Mouse (Mus musculus) embryonic stem cell, embryonic (primary cell): ENCODE data around the gene Nt5c1a.

Source experiments
- CTCF ChIA-PET, 4 experiments: fragments of 300-600 bp in 2 of 4; fragments of 350-600 bp in 2 of 4; sonication (Branson Sonifier 250); formaldehyde crosslinking; loops; one replicate each; lab custom pipeline; 2022; ENCODE audit warnings: inconsistent platforms in 2 of 4; lab: Charles Lee
- POLR2A ChIA-PET, 4 experiments: fragments of 300-600 bp in 2 of 4; fragments of 350-600 bp in 2 of 4; sonication (Branson Sonifier 250); formaldehyde crosslinking; loops; one replicate each; lab custom pipeline; 2022; ENCODE audit warnings: antibody characterized with exemption in 4 of 4, inconsistent platforms in 1 of 4; lab: Charles Lee

Nt5c1a gene

GRCm38 (mm10) chr4:123201186-123202093 is at the start of gene Nt5c1a:
Gene Nt5c1a, plus strand, starts transcription at chr4:123201504.
- POLR2A ChIA-PET: interaction anchor here in 3 of 4 experiments (0.6 to 1.5 kb wide), 6 partner anchors 9 to 352 kb away, joined by 3 to 6 read pairs (median 4); partner anchors contain the start of gene Ppie (in 2 of the 3)
- CTCF ChIA-PET: interaction anchor here in 3 of 4 experiments (0.6 to 3.8 kb wide), 15 partner anchors 9 to 875 kb away, joined by 3 to 21 read pairs (median 5); no protein-coding TSS in a partner anchor

- ChIA-PET CTCF (no interaction called here), POLR2A (interaction anchor here in 1 of 4 experiments (0.7 kb wide), 1 partner anchor 12 kb away, joined by 5 read pairs; the partner anchor contains the start of gene Ppie)
Observed at GRCm38 (mm10) chr4:123152003-123152402, 49.3 kb upstream of the Nt5c1a start.

- CTCF ChIA-PET: no interaction called here
- POLR2A ChIA-PET: interaction anchor here in 2 of 4 experiments (1.2 kb wide), 2 partner anchors 8 to 13 kb away, joined by 4 to 5 read pairs; partner anchors contain the start of gene Ppie (in 1 of the 2)
Observed at GRCm38 (mm10) chr4:123152976-123153375, 48.3 kb upstream of the Nt5c1a start.

- ChIA-PET CTCF (interaction anchor here (0.6 to 2.5 kb wide), 25 partner anchors 17 to 787 kb away, joined by 3 to 16 read pairs (median 5); partner anchors contain the start of gene Nt5c1a (in 1 of the 4)), POLR2A (interaction anchor here in 1 of 4 experiments (0.7 to 1.5 kb wide), 3 partner anchors 15 to 788 kb away, joined by 3 to 4 read pairs (median 3); partner anchors contain the start of gene Ppie)
Observed at GRCm38 (mm10) chr4:123155004-123155403, 46.3 kb upstream of the Nt5c1a start.

GRCm38 (mm10) chr4:123155427-123155826 is 45.9 kb upstream of the Nt5c1a start:
- POLR2A ChIA-PET: interaction anchor here in 2 of 4 experiments (0.7 to 1.5 kb wide), 7 partner anchors 10 to 788 kb away, joined by 3 to 4 read pairs (median 3); partner anchors contain the start of gene Ppie (in 2 of the 2)
- CTCF ChIA-PET: interaction anchor here (0.6 to 2.5 kb wide), 23 partner anchors 16 to 374 kb away, joined by 3 to 16 read pairs (median 5); partner anchors contain the start of gene Nt5c1a (in 1 of the 4)

DNA sequence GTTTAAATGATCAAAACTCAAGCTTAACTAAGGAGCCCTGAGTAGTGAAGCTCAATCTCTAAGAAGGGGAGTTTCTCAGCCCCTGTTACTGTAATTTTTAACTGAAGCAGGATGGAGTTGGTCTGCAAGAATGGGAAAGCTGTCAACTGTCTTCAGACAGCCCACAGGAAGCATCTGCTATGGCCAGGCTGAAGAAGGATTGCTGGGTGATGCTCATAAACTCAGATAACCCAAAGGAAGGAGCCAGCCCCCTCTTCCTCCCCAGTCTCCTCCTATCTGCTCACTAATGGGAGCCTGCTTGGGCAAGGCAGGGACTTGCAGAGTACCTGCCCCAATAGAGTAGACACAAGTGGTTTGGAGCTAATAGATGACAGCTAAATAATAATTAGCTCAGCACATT is 45.5 kb upstream of the Nt5c1a start:
- CTCF ChIA-PET: interaction anchor here (0.5 to 2.5 kb wide), 21 partner anchors 16 to 1811 kb away, joined by 3 to 16 read pairs (median 4); partner anchors contain the start of gene Nt5c1a (in 1 of the 4)
- POLR2A ChIA-PET: interaction anchor here in 2 of 4 experiments (0.7 to 1.5 kb wide), 7 partner anchors 9 to 788 kb away, joined by 3 to 4 read pairs (median 3); partner anchors contain the start of gene Ppie (in 2 of the 2)

GRCm38 (mm10) chr4:123160571-123160970 is 40.7 kb upstream of the Nt5c1a start:
- ChIA-PET POLR2A (interaction anchor here (0.6 to 6.7 kb wide), 19 partner anchors 8 to 523 kb away, joined by 3 to 41 read pairs (median 4); partner anchors contain the start of genes Ppie (in 2 of the 4), Nt5c1a (in 1 of the 4) and Pabpc4 (in 1 of the 4)), CTCF (interaction anchor here in 3 of 4 experiments (0.6 to 3.3 kb wide), 8 partner anchors 10 to 205 kb away, joined by 3 to 19 read pairs (median 3); no protein-coding TSS in a partner anchor)

DNA sequence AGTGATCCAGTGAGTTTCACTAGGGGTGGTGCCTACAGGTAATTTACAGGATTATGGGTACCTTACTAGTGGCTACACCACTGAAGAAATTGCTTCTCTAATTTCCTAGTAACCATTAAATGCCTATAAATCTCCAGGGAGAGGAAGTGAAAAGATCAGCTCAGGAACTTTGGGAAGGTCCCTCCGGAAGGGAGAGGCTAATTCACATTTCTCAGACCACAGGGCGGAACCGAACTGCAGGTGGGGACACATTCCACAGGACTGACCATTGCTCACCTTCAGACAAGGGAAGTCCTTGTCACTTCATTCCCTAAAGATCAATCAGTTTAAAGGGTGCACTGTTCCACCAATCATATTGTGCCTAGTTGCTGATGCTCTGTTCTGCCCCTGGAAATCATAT is 40.1 kb upstream of the Nt5c1a start:
- ChIA-PET CTCF (interaction anchor here in 3 of 4 experiments (0.6 to 3.3 kb wide), 8 partner anchors 11 to 206 kb away, joined by 3 to 19 read pairs (median 3); no protein-coding TSS in a partner anchor), POLR2A (interaction anchor here (0.7 to 6.7 kb wide), 12 partner anchors 10 to 128 kb away, joined by 3 to 41 read pairs (median 4); partner anchors contain the start of genes Ppie (in 2 of the 4) and Nt5c1a (in 1 of the 4))

- POLR2A ChIA-PET: interaction anchor here in 2 of 4 experiments (0.6 to 6.7 kb wide), 11 partner anchors 9 to 1688 kb away, joined by 3 to 41 read pairs (median 3); partner anchors contain the start of genes Cap1 (in 1 of the 2), Ppie (in 1 of the 2) and Yrdc (in 1 of the 2)
- CTCF ChIA-PET: interaction anchor here in 3 of 4 experiments (0.6 to 3.3 kb wide), 6 partner anchors 9 to 949 kb away, joined by 3 to 19 read pairs (median 6); no protein-coding TSS in a partner anchor
Observed at GRCm38 (mm10) chr4:123162305-123162917, 38.9 kb upstream of the Nt5c1a start.

DNA sequence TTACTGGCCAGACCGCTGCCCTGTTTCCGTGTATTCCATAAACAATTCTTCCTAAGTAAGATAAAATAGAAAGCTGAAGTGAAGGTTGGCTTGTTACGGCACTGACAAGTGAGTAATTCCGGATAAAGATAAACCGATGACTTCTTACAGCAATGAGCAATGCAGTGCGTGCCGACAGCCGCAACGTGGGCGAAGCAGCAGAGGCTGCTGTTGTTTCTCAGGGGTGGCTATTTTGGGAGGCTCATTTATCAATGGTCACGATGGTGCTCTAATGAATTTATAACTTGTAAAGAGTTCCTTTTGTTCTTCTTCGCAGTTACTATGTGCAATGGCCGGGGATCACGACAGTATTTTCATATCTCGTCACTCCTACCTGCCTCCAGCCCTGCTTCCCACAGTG is 37.1 kb upstream of the Nt5c1a start:
- ChIA-PET CTCF (no interaction called here), POLR2A (interaction anchor here in 1 of 4 experiments (0.9 to 1.4 kb wide), 4 partner anchors 8 to 24 kb away, joined by 3 to 4 read pairs (median 3); partner anchors contain the start of gene Ppie)

GRCm38 (mm10) chr4:123171811-123172210 is 29.5 kb upstream of the Nt5c1a start:
- ChIA-PET CTCF (interaction anchor here (0.6 to 2.2 kb wide), 21 partner anchors 9 to 363 kb away, joined by 3 to 19 read pairs (median 3); partner anchors contain the start of genes Bmp8b (in 1 of the 4) and Ppie (in 1 of the 4)), POLR2A (interaction anchor here (0.6 to 4.5 kb wide), 22 partner anchors 10 to 587 kb away, joined by 3 to 41 read pairs (median 3); partner anchors contain the start of genes Ppie (in 3 of the 4), Bmp8b (in 1 of the 4) and Mycl (in 1 of the 4))

GRCm38 (mm10) chr4:123182328-123183238 is 18.7 kb upstream of the Nt5c1a start, which contains the start of gene Hpcal4:
Gene Hpcal4, plus strand, starts transcription at chr4:123183227.
- ChIA-PET POLR2A (interaction anchor here in 3 of 4 experiments (0.6 to 2.4 kb wide), 13 partner anchors 10 to 155 kb away, joined by 3 to 16 read pairs (median 3); partner anchors contain the start of gene Ppie (in 3 of the 3)), CTCF (interaction anchor here in 2 of 4 experiments (0.7 to 2.1 kb wide), 2 partner anchors 11 to 21 kb away, joined by 4 to 9 read pairs; no protein-coding TSS in a partner anchor)

- POLR2A ChIA-PET: interaction anchor here in 2 of 4 experiments (0.6 to 1.4 kb wide), 6 partner anchors 13 to 188 kb away, joined by 3 to 6 read pairs (median 4); partner anchors contain the start of genes Ppie (in 2 of the 2) and Mycl (in 1 of the 2)
- CTCF ChIA-PET: interaction anchor here in 1 of 4 experiments (0.6 kb wide), 1 partner anchor 188 kb away, joined by 3 read pairs; the partner anchor contains the start of gene Mycl
Observed at GRCm38 (mm10) chr4:123183239-123184056, 17.9 kb upstream of the Nt5c1a start.

DNA sequence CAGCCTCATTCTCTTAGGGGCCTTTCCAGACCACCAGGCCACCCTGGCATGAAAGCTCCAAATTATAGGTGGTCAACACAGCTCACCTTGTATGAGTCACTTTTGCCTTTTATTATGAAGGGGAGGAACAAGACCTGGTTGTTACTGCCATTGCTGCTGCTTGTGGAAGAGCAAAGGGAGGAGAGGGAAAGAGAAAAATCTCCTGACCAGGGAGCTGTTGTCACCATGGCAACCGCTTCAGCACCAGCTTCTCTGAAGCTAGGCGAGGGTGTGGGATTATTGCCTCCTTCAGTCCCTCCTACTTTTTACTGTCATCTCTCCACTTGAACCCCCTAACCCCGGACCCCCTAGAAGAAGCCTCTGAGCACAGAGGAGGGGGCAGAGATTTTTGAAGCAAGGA is 16.5 kb upstream of the Nt5c1a start:
- ChIA-PET CTCF (interaction anchor here in 1 of 4 experiments (0.5 kb wide), 1 partner anchor 17 kb away, joined by 3 read pairs; the partner anchor contains the start of gene Nt5c1a), POLR2A (interaction anchor here in 3 of 4 experiments (0.6 to 1.4 kb wide), 5 partner anchors 8 to 96 kb away, joined by 3 to 5 read pairs (median 3); no protein-coding TSS in a partner anchor)
